Mouse (Mus musculus): Measurements from ENCODE around the gene Gulp1.
A peak's percentile ranks its signal among the peaks of the same experiment; 100 is the strongest.

Gene Gulp1

DNA sequence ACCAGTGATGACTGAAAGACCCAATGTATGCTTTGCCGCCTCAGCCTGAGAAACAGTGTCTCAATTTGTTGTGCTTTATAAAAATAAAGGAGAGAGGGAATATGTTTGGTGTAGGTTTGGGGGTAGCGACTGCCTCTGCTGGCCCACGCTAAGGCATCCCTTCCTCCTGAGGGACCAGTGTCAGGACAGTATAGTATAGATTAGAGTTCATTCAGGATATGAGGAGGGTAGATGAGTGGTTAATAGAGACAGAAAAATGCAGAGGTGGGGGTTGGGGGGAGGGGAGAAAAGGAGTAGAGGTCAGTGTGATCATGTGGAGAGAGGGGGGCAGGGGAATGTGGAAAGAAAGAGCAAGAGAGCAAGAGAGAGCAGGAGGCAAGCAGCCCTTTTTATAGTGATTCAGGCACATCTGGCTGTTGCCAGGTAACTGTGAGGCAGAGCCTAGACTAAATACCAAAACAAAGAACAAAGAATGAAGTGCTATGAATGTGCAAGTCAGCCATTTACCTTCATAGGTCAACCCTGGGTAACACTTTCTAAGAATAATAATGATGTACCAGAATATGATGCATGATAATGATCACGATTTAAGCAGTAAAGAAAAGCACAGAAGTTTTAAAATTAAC lies 169.6 kb downstream of the Gulp1 start:
- DNase-seq (ENCODE audit: low read depth), result no peak

DNA sequence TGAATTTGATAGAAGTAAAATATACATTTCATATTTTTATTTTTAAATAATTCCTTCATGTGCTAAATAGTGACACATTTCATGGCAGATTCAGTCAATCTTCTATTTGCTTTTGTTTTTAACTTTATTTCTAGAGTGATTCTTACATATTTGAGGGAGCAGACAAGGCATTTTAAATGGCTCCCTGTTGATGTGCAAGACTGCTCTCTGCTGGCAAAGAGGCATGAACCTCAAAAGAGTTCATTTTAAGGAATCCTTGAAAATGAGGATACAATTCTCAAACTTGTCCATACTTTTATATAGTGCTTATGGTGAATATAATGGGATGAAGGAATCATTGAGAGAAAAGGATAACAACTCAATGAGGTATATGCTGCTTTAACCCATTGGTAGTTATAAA lies 189.9 kb downstream of the Gulp1 start:
- peak; percentile 20 for DNase-seq (ENCODE audit: low read depth)

DNA sequence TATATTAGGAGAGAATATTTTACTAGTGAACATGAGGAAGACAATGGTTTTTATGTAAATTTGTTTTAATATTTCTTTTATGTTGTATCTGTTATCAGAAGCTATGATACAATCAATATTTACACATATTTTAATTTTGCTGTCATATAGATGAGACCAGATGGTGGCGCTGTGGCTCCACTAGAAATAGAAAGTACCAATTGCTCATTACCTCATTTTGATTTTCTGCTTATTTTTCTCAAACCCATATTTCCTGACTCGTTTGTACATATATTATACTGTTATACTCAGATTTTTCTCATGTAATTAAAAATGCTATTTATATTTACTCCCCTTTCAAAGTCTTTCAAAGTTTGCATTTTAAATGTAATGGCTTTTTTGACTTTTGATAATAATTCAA lies 194.4 kb downstream of the Gulp1 start:
- DNase-seq (ENCODE audit: low read depth), result peak; percentile 21

DNA sequence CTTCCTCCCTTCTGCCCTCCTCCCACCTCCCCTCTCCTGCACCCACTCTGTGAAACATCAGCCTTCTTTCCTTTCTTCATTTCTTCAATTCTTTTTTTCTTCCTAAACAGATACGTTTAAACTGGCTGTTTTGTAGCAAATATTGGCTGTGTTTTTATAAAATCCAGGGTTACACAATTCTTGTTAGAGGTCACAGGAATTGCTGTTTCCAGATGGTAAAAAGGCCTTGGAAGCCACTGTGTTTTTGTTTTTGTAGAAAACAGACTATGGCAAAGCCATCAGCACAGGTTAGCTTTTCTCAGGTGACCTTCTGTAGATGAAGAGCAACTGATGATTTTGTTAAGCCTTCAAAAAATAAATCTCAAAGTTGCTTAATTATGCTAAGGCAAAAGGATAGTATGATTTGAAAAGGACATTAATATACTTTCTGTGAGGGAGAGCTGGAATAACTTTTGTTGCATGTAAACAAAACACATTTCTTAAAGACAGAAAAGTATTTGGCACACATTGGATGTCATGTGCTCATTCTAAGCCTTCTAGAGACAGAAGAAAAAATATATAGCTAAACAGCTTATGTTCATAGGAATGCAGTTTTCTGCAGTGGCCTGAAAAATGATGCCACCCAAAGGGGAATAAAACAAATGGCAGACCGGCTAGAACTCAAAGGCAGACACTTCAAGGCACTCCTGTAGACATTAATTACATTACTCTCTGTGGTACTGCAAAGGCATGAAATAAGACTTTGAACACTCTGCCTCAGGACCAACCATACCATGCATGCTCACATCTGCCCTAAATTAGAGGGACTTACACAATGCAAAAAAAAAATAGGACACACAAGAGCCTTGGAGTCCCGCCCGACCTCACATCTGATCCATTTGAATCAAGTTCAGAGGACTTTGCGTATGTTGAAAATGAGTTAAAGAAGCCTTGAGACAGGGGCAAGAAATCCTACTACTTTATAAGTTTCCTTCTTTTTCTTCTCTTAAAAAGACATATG lies 199.7 kb downstream of the Gulp1 start:
- no peak for DNase-seq (ENCODE audit: low read depth)

DNA sequence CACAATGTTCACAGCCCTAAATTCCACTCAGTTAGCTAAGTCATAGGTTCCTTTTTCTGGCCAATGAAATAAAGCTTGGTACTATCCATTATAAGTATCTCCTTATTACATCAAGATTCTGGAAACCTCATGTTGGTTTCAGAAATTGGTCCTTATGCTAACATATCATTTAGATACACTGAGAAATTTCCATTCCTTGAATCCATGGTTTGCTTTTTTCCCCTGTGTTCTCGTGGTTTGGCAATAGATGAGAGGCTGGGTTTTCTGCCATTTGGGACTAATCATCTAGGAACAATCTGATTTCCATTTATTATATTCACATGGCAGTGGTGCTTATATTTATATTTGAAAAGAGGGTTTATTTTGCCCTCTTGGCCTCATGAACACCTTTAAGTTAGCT lies 226.9 kb downstream of the Gulp1 start:
- no peak for DNase-seq (ENCODE audit: low read depth)

DNA sequence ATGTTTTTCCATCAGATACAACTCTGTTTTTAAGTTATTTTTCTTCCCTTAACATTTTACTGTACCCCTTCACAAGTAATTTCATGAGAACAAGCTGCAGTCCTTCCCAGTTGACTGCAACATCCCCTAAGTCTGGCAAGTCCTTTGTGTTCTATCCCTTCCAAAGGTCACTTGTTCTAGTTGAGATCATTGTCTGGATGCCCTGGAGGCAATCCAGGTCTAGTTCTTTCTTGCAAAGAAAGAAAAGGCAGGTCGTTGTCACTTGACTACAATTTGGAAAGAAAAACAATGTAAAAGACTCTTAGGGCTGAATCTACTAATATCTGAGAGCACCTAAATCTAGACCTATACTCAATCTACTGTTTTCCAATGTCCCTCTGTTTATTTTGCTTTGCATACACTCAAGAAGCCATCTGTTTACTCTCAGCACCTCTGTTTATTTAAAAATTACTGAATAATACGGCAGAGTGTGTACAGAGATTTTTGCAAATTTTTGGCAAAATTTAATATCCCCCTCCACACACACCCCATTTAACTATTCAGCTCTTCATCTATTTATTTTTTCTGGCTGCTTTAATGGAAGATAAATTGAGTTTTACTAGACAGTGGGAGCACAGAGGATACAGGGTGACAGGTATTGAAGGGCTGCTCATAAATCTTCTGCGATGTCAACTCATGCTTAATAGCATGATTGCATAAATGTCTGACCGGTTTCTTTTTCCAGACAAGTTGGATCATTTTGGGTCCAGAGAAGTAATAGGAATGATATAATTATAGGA lies 252.5 kb downstream of the Gulp1 start:
- DNase-seq (ENCODE audit: low read depth), result no peak

DNA sequence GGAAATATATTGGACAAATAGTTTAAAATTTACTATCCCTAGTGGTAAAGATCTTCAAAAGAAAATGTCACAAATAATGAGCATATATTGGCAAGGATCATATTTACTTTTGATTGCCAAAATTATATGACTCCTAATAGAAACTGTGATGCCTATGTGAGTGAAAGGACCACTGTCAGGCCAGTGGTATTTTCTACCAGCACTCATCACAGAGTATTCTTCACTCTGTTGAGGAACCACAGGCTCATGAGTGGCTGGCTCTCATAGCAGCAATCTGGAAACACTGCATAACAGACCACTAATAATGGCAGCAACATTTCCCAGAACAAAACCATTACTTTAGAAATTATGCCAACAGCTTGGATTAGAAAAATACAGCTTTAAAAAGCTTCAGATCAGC lies 255.1 kb downstream of the Gulp1 start:
- DNase-seq (ENCODE audit: low read depth), result no peak

DNA sequence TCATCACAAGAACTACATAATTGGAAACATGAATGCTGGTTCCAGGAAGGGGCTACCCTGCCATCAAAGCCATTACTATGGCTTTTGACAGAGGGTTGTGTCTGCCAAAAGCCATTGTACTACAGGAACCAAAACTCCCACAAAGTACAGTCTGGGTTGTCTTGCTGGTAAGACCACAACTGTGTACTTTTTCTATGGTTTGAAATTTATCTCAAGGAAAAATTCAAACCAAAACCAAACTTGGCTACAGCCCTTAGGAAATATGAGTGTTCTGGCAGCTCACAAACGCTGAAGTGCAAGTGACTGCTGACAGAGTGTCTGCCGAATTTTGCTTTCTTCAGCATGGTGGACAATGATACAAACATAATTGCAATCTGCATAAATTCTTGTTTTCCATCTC lies 259.0 kb downstream of the Gulp1 start:
- DNase-seq (ENCODE audit: low read depth), result peak; percentile 69

DNA sequence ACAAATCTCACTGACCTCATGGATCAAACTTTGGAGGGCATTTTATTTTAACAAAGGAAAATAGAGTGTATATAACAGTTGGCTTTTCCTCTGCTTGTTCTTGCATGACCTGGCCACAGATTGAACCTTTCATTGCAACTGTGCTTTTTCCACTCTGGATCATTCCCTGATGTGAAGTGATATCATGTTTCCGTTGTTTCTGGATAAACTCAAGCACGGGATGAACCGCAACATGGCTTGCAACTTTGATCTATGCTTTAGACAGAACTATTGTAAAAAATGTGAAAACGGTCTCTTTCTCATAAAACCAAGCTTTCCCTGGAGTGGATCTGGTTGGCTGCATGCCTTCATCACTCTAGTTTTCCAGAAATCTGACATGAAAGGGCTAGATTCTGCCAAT lies 282.6 kb downstream of the Gulp1 start:
- DNase-seq (ENCODE audit: low read depth), result peak; percentile 40
